Mouse (Mus musculus): ENCODE results near the gene Ccdc97.
A peak's percentile ranks its signal among the peaks of the same experiment; 100 is the strongest.
"Not testable (repeated sequence)": the region's sequence is repeated elsewhere in the genome, so short reads cannot be mapped to it uniquely, and the experiment has no call there.

Gene Ccdc97

GRCm38 (mm10) chr7:25718788-25719417 is at the start of gene Ccdc97:
Gene Ccdc97, minus strand, starts transcription at chr7:25719088.
- DNase-seq = peak; percentile 96

- no peak for DNase-seq
Measured at GRCm38 (mm10) chr7:25768229-25768628, 49.3 kb upstream of the Ccdc97 start.

GRCm38 (mm10) chr7:25766108-25766507 is 47.2 kb upstream of the Ccdc97 start:
- no peak for DNase-seq

GRCm38 (mm10) chr7:25764221-25764620 is 45.3 kb upstream of the Ccdc97 start:
- peak; percentile 59 for DNase-seq

GRCm38 (mm10) chr7:25763678-25764077 is 44.8 kb upstream of the Ccdc97 start:
- DNase-seq = peak; percentile 67

- DNase-seq = peak; percentile 34
Measured at GRCm38 (mm10) chr7:25761354-25761753, 42.5 kb upstream of the Ccdc97 start.

GRCm38 (mm10) chr7:25756011-25756410 is 37.1 kb upstream of the Ccdc97 start:
- DNase-seq = peak; percentile 93

- DNase-seq = no peak
Measured at GRCm38 (mm10) chr7:25755468-25755833, 36.6 kb upstream of the Ccdc97 start.

GRCm38 (mm10) chr7:25754738-25755467 is 36.0 kb upstream of the Ccdc97 start, which contains the start of gene Hnrnpul1:
Gene Hnrnpul1, minus strand, starts transcription at chr7:25754757.
- peak; percentile 99 for DNase-seq

- DNase-seq = no peak
Measured at GRCm38 (mm10) chr7:25754439-25754737, 35.5 kb upstream of the Ccdc97 start.

- no peak for DNase-seq
Measured at GRCm38 (mm10) chr7:25753643-25754438, 35.0 kb upstream of the Ccdc97 start.

- no peak for DNase-seq
Measured at GRCm38 (mm10) chr7:25753076-25753475, 34.2 kb upstream of the Ccdc97 start.

GRCm38 (mm10) chr7:25746844-25747243 is 28.0 kb upstream of the Ccdc97 start:
- no peak for DNase-seq

GRCm38 (mm10) chr7:25738277-25738676 is 19.4 kb upstream of the Ccdc97 start:
- DNase-seq = no peak

- no peak for DNase-seq
Measured at GRCm38 (mm10) chr7:25736920-25737319, 18.0 kb upstream of the Ccdc97 start.

GRCm38 (mm10) chr7:25734991-25735390 is 16.1 kb upstream of the Ccdc97 start:
- DNase-seq = no peak

GRCm38 (mm10) chr7:25731294-25732055 is 12.6 kb upstream of the Ccdc97 start:
- DNase-seq = no peak

- DNase-seq = peak; percentile 14
Measured at GRCm38 (mm10) chr7:25729862-25730261, 11.0 kb upstream of the Ccdc97 start.

- DNase-seq = no peak
Measured at GRCm38 (mm10) chr7:25729396-25729795, 10.5 kb upstream of the Ccdc97 start.

GRCm38 (mm10) chr7:25727800-25728199 is 8.9 kb upstream of the Ccdc97 start:
- no peak for DNase-seq

- DNase-seq = no peak
Measured at GRCm38 (mm10) chr7:25725886-25726285, 7.0 kb upstream of the Ccdc97 start.

GRCm38 (mm10) chr7:25721776-25722175 is 2.9 kb upstream of the Ccdc97 start:
- DNase-seq = not testable (repeated sequence)

GRCm38 (mm10) chr7:25720760-25721159 is 1.9 kb upstream of the Ccdc97 start:
- no peak for DNase-seq

Data from kidney, postnatal 14 days (tissue).